Mouse (Mus musculus): ENCODE data around the gene Srp9. TPM values are rescaled to one million over a fixed set of nuclear protein-coding genes. Genes with fewer than 3 reads are reported as not detected.

Gene Srp9
- polyA plus RNA-seq, 1 experiment from 2014 or later: 101 TPM

- Histone ChIP-seq H3K4me2 (no peak overlapping the region), H3K27ac (no peak overlapping the region), H3K9ac (no peak overlapping the region), H3K4me3 (replicated peaks) (no peak overlapping the region), H3K36me3 (no peaks in the 10 kb centered on the region), H3K9me3 (replicated peaks) (no peaks in the 10 kb centered on the region), H3K4me1 (replicated peaks) (no peaks in the 10 kb centered on the region), H3K27me3 (0 out of 2 replicates have a peak, but pooled peaks cover 3% of the 10 kb centered on the region)
- 50% methylated on average over 7 of the region's 7 CpGs for WGBS (ENCODE audit: insufficient replicate concordance)
- ATAC-seq (ENCODE audit: low read depth) (no peak), DNase-seq (no peak)
Observed at GRCm38 (mm10) chr1:182115651-182116408, 8.7 kb upstream of the Srp9 start.

GRCm38 (mm10) chr1:182122413-182122812, 2.1 kb upstream of the Srp9 start:
- ATAC-seq (ENCODE audit: low read depth) (no peak), DNase-seq (no peak)
- no peaks in the 10 kb centered on the region for H3K27me3 ChIP-seq
- H3K9me3 ChIP-seq (replicated peaks): no peaks in the 10 kb centered on the region
- peaks cover 11% of the 10 kb centered on the region; the same call in 1 of the 2 replicates for H3K36me3 ChIP-seq
- H3K27ac ChIP-seq: no peak overlapping the region
- H3K9ac ChIP-seq: no peak overlapping the region
- peaks cover 24% of the 10 kb centered on the region for H3K4me1 ChIP-seq (replicated peaks)
- no peak overlapping the region for H3K4me3 ChIP-seq (replicated peaks)
- no peak overlapping the region for H3K4me2 ChIP-seq
- 63% methylated on average over 4 of the region's 4 CpGs for WGBS (ENCODE audit: insufficient replicate concordance)

DNA sequence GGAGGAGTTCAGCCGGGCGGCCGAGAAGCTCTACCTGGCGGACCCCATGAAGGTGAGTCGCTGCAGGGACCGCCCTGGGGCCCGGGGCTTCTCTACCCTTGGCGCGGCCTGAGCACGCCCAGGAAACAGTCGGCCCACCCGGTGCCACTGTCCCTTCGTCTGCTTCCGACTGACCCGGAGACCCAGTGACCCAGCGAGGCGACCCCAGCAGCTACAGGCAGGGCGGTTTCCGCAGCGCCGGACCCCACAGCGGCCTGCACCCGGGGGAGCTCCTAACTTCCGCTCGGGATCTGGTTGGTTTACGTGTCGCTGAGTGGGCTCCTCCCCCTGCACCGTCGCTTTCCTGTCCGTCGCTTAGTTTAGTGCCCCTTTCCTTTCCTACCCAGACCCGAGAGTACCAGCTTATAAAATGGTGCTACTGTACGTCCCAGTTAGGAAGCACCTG, 409 bp downstream of the Srp9 start:
- DNase-seq: peak; percentile 79
- H3K36me3 ChIP-seq: peaks cover 34% of the 10 kb centered on the region
- peak; percentile 93 for ATAC-seq (ENCODE audit: low read depth)
- H3K9me3 ChIP-seq (replicated peaks): no peaks in the 10 kb centered on the region
- H3K4me1 ChIP-seq (replicated peaks): peaks cover 27% of the 10 kb centered on the region
- H3K4me2 ChIP-seq: peak overlapping the region; percentile 76
- H3K4me3 ChIP-seq (replicated peaks): peak overlapping the region; percentile 89
- H3K9ac ChIP-seq: peak overlapping the region; percentile 92
- H3K27ac ChIP-seq: peak overlapping the region; percentile 86
- under 1% methylated on average over 32 of the region's 33 CpGs for WGBS (ENCODE audit: insufficient replicate concordance)
- no peaks in the 10 kb centered on the region for H3K27me3 ChIP-seq

GRCm38 (mm10) chr1:182130830-182131229, 6.3 kb downstream of the Srp9 start:
- Histone ChIP-seq H3K27me3 (no peaks in the 10 kb centered on the region), H3K4me1 (replicated peaks) (peaks cover 17% of the 10 kb centered on the region), H3K9ac (no peak overlapping the region), H3K4me2 (no peak overlapping the region), H3K36me3 (peaks cover 51% of the 10 kb centered on the region), H3K9me3 (replicated peaks) (no peaks in the 10 kb centered on the region), H3K4me3 (replicated peaks) (no peak overlapping the region), H3K27ac (no peak overlapping the region)
- 63% methylated on average over 2 of the region's 2 CpGs for WGBS (ENCODE audit: insufficient replicate concordance)
- DNase-seq (no peak), ATAC-seq (ENCODE audit: low read depth) (no peak)

- DNase-seq (no peak), ATAC-seq (ENCODE audit: low read depth) (no peak)
- H3K4me1 ChIP-seq (replicated peaks): peaks cover 5% of the 10 kb centered on the region; the same call in 1 of the 2 replicates
- no peak overlapping the region for H3K27ac ChIP-seq
- no peak overlapping the region for H3K4me2 ChIP-seq
- H3K36me3 ChIP-seq: peaks cover 4% of the 10 kb centered on the region
- H3K4me3 ChIP-seq (replicated peaks): no peak overlapping the region
- peaks cover 3% of the 10 kb centered on the region; the same call in 1 of the 2 replicates for H3K27me3 ChIP-seq
- no peaks in the 10 kb centered on the region for H3K9me3 ChIP-seq (replicated peaks)
- H3K9ac ChIP-seq: no peak overlapping the region
- WGBS (ENCODE audit: insufficient replicate concordance): 57% methylated on average over 28 of the region's 28 CpGs
Observed at GRCm38 (mm10) chr1:182137204-182138125, 12.9 kb downstream of the Srp9 start.

DNA sequence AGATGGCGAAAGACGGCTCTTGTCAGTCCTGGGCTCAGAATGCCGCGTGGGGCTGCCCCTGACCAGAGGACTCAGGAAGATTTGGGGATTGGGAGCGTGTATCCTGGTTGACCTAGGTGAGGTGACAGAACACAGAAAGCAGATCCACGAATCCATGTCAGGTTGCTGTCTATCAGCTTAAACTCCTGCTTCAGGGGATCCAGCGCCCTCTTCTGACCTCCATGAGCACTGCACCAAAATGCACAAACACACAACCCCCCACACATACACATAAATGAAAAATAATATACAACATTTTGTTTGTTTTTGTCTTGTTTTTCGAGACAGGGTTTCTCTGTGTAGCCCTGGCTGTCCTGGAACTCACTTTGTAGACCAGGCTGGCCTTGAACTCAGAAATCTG, 13.6 kb downstream of the Srp9 start:
- peaks cover 3% of the 10 kb centered on the region; the same call in 1 of the 2 replicates for H3K27me3 ChIP-seq
- H3K4me1 ChIP-seq (replicated peaks): peaks cover 5% of the 10 kb centered on the region; the same call in 1 of the 2 replicates
- no peaks in the 10 kb centered on the region for H3K9me3 ChIP-seq (replicated peaks)
- H3K4me3 ChIP-seq (replicated peaks): no peak overlapping the region
- ATAC-seq (ENCODE audit: low read depth) (no peak), DNase-seq (no peak)
- H3K27ac ChIP-seq: no peak overlapping the region
- 65% methylated on average over 8 of the region's 8 CpGs for WGBS (ENCODE audit: insufficient replicate concordance)
- no peak overlapping the region for H3K4me2 ChIP-seq
- no peak overlapping the region for H3K9ac ChIP-seq
- no peaks in the 10 kb centered on the region for H3K36me3 ChIP-seq

DNA sequence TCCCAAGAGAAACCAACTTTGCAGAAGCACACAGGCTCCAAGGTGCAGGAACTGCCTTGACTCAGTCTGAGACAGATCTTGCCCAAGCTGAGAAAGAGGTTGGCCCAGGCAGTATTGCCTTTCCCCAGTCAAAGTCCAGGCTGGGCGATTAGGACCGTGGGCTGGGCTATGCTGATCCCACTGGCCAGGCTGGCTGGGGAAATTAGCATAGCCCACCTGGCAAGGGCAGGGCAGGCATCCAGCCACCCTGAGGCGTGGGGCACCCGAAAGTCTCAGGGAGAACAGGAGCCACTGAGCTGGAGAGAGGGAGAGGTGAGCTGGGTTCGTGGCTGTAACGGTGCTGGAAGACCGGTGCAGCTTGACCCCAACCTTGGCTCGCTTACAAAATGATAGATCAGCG, 15.4 kb downstream of the Srp9 start:
- H3K4me1 ChIP-seq (replicated peaks): peaks cover 5% of the 10 kb centered on the region; the same call in 1 of the 2 replicates
- ATAC-seq (ENCODE audit: low read depth) (no peak), DNase-seq (no peak)
- H3K4me2 ChIP-seq: peak overlapping the region; percentile 8; the same call in 1 of the 2 replicates
- no peak overlapping the region for H3K27ac ChIP-seq
- H3K4me3 ChIP-seq (replicated peaks): no peak overlapping the region
- no peaks in the 10 kb centered on the region for H3K9me3 ChIP-seq (replicated peaks)
- peaks cover 3% of the 10 kb centered on the region; the same call in 1 of the 2 replicates for H3K27me3 ChIP-seq
- H3K36me3 ChIP-seq: no peaks in the 10 kb centered on the region
- WGBS (ENCODE audit: insufficient replicate concordance): 33% methylated on average over 9 of the region's 9 CpGs
- 0 out of 2 replicates have a peak overlapping the region, but pooled peaks have one; percentile 6 for H3K9ac ChIP-seq

- peak; percentile 50 for DNase-seq
- Histone ChIP-seq H3K4me3 (replicated peaks) (no peak overlapping the region), H3K4me1 (replicated peaks) (peaks cover 5% of the 10 kb centered on the region; the same call in 1 of the 2 replicates), H3K9me3 (replicated peaks) (no peaks in the 10 kb centered on the region), H3K27ac (no peak overlapping the region), H3K4me2 (peak overlapping the region; percentile 8; the same call in 1 of the 2 replicates), H3K36me3 (no peaks in the 10 kb centered on the region), H3K27me3 (peaks cover 3% of the 10 kb centered on the region; the same call in 1 of the 2 replicates), H3K9ac (0 out of 2 replicates have a peak overlapping the region, but pooled peaks have one; percentile 6)
- ATAC-seq (ENCODE audit: low read depth): peak; percentile 70
- 3% methylated on average over 6 of the region's 6 CpGs for WGBS (ENCODE audit: insufficient replicate concordance)
Observed at GRCm38 (mm10) chr1:182140370-182140769, 15.8 kb downstream of the Srp9 start.

GRCm38 (mm10) chr1:182142725-182143124, 18.2 kb downstream of the Srp9 start:
- 81% methylated on average over 13 of the region's 13 CpGs for WGBS (ENCODE audit: insufficient replicate concordance)
- no peaks in the 10 kb centered on the region for H3K9me3 ChIP-seq (replicated peaks)

DNA sequence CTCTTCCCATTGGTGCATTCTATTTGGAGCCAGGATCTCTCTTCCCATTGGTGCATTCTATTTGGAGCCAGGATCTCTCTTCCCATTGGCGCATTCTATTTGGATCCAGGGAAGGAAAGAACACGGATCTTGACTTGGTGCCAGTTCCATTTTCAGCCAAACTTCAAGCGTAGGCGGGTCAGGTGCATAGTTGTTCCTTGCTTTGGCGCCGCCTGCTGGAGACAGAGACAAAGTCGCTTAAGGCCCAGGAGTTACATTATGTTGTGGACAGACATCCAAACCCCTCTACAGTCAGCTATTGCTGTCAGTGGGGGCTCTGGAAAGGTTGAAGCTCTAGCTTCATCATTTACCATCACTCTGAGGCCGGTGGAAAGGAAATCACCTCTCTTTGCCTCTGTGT, 18.8 kb downstream of the Srp9 start:
- 0 out of 2 replicates have a peak, but pooled peaks cover 3% of the 10 kb centered on the region for H3K27me3 ChIP-seq
- no peak for ATAC-seq (ENCODE audit: low read depth)
- 65% methylated on average over 8 of the region's 8 CpGs for WGBS (ENCODE audit: insufficient replicate concordance)

More at GRCm38 (mm10) chr1:182142725-182143124, 18.2 kb downstream of the Srp9 start:
- no peak overlapping the region for H3K4me2 ChIP-seq
- H3K9ac ChIP-seq: no peak overlapping the region
- 0 out of 2 replicates have a peak, but pooled peaks cover 3% of the 10 kb centered on the region for H3K27me3 ChIP-seq
- DNase-seq (no peak), ATAC-seq (ENCODE audit: low read depth) (no peak)
- H3K4me3 ChIP-seq (replicated peaks): no peak overlapping the region
- peaks cover 5% of the 10 kb centered on the region; the same call in 1 of the 2 replicates for H3K4me1 ChIP-seq (replicated peaks)
- no peak overlapping the region for H3K27ac ChIP-seq
- no peaks in the 10 kb centered on the region for H3K36me3 ChIP-seq

DNA sequence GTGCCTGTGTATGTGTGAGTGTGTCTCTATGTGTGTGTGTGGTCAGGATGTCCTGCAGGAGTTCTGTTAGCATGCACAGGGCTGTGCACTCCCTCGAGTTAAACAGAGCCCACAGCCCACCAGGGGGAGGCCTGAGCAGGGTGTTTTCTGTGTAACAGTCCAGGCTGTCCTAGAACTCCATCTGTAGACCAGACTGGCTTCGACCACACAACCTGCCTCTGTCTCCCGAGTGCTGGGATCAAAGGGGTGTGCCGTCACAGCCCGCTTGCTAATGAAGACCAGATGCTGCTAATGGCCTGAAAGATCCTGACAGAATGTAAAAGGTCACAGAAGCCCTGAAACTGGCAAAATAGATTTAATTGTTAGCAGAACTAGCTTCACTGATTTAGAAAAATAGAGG, 21.0 kb downstream of the Srp9 start:
- no peak overlapping the region for H3K4me2 ChIP-seq
- no peaks in the 10 kb centered on the region for H3K36me3 ChIP-seq
- no peak overlapping the region for H3K4me3 ChIP-seq (replicated peaks)
- H3K9me3 ChIP-seq (replicated peaks): no peaks in the 10 kb centered on the region
- H3K4me1 ChIP-seq (replicated peaks): no peaks in the 10 kb centered on the region
- no peak overlapping the region for H3K27ac ChIP-seq
- no peak overlapping the region for H3K9ac ChIP-seq
- DNase-seq (no peak), ATAC-seq (ENCODE audit: low read depth) (no peak)
- 60% methylated on average over 5 of the region's 5 CpGs for WGBS (ENCODE audit: insufficient replicate concordance)
- no peaks in the 10 kb centered on the region for H3K27me3 ChIP-seq

More for the DNA sequence above, 18.8 kb downstream of the Srp9 start:
- no peak overlapping the region for H3K9ac ChIP-seq
- no peaks in the 10 kb centered on the region for H3K9me3 ChIP-seq (replicated peaks)
- peaks cover 5% of the 10 kb centered on the region; the same call in 1 of the 2 replicates for H3K4me1 ChIP-seq (replicated peaks)
- H3K36me3 ChIP-seq: no peaks in the 10 kb centered on the region
- H3K4me3 ChIP-seq (replicated peaks): no peak overlapping the region
- no peak overlapping the region for H3K27ac ChIP-seq
- DNase-seq: no peak
- H3K4me2 ChIP-seq: no peak overlapping the region
